Mouse (Mus musculus) ES-Bruce4 (cell line): Measurements from ENCODE around the gene Mrpl12.

Experiments
- CTCF ChIP-seq: IDR thresholded peaks from one replicate; pipeline ENCODE4 v1.8.1; 2011; ENCODE audit warnings: low read depth, low read length
- POLR2A ChIP-seq: IDR thresholded peaks from one replicate; pipeline ENCODE4 v1.8.1; 2011; ENCODE audit warnings: low read length; ENCODE audit not compliant: insufficient read depth

DNA sequence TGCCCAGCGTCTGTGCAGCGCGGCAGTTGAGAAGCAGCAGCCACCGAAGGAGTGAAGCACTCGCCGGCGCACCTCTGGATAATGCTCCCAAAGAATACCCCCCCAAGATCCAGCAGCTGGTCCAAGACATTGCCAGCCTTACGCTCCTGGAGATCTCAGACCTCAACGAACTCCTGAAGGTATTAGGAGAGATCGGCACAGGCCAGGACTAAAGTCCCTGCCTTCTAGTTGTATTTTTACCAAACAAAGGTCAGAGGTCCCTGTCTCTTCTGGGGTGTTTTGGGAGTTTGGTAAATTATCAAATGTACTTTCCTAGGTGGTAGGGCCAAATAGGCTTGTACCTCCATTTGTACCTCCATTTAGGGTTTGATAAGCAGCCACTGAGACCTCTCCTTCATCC lies 838 bp downstream of the Mrpl12 start:
- no peak for TF ChIP-seq CTCF
- no peak for TF ChIP-seq POLR2A
